Mouse (Mus musculus): ENCODE measurements around the gene Nfatc3.

Nfatc3 gene

GRCm38 (mm10) chr8:106146014-106146413 is 87.4 kb downstream of the Nfatc3 start:
- DNase-seq (ENCODE audit: low spot score in 2 of 2), result no peak

GRCm38 (mm10) chr8:106147868-106148565 is 89.4 kb downstream of the Nfatc3 start:
- DNase-seq (ENCODE audit: low spot score in 2 of 2), result no peak

- DNase-seq (ENCODE audit: low spot score in 2 of 2), result no peak
These were observed 90.4 kb downstream of the Nfatc3 start for GRCm38 (mm10) chr8:106149025-106149424.

GRCm38 (mm10) chr8:106149801-106150652 is 91.4 kb downstream of the Nfatc3 start, which contains the start of gene Pla2g15:
TSS of gene Pla2g15 (plus strand) at chr8:106150399.
- DNase-seq (ENCODE audit: low spot score in 2 of 2), result peak; percentile 83 to 94

- no peak for DNase-seq (ENCODE audit: low spot score in 2 of 2)
These were observed 92.0 kb downstream of the Nfatc3 start for GRCm38 (mm10) chr8:106150653-106151000.

- DNase-seq (ENCODE audit: low spot score in 2 of 2), result no peak
These were observed 92.4 kb downstream of the Nfatc3 start for GRCm38 (mm10) chr8:106151041-106151440.

- DNase-seq (ENCODE audit: low spot score in 2 of 2), result no peak
These were observed 94.2 kb downstream of the Nfatc3 start for GRCm38 (mm10) chr8:106152876-106153275.

GRCm38 (mm10) chr8:106157419-106157818 is 98.8 kb downstream of the Nfatc3 start:
- DNase-seq (ENCODE audit: low spot score in 2 of 2), result no peak

GRCm38 (mm10) chr8:106158381-106158780 is 99.7 kb downstream of the Nfatc3 start:
- no peak for DNase-seq (ENCODE audit: low spot score in 2 of 2)

- no peak for DNase-seq (ENCODE audit: low spot score in 2 of 2)
These were observed 101.2 kb downstream of the Nfatc3 start for GRCm38 (mm10) chr8:106159876-106160275.

- no peak for DNase-seq (ENCODE audit: low spot score in 2 of 2)
These were observed 104.6 kb downstream of the Nfatc3 start for GRCm38 (mm10) chr8:106163251-106163650.

GRCm38 (mm10) chr8:106165460-106165859 is 106.8 kb downstream of the Nfatc3 start:
- peak; percentile 67 to 81 for DNase-seq (ENCODE audit: low spot score in 2 of 2)

- DNase-seq (ENCODE audit: low spot score in 2 of 2), result peak; percentile 79 to 90
These were observed 109.8 kb downstream of the Nfatc3 start, which contains the start of gene Slc7a6 for GRCm38 (mm10) chr8:106168356-106169016. TSS of gene Slc7a6 (plus strand) at chr8:106168857.

GRCm38 (mm10) chr8:106169017-106169933 is 110.6 kb downstream of the Nfatc3 start:
- DNase-seq (ENCODE audit: low spot score in 2 of 2), result peak; percentile 41 to 44

GRCm38 (mm10) chr8:106169934-106170480 is 111.4 kb downstream of the Nfatc3 start:
- DNase-seq (ENCODE audit: low spot score in 2 of 2), result no peak

- DNase-seq (ENCODE audit: low spot score in 2 of 2), result no peak
These were observed 114.9 kb downstream of the Nfatc3 start for GRCm38 (mm10) chr8:106173566-106173965.

- no peak for DNase-seq (ENCODE audit: low spot score in 2 of 2)
These were observed 118.3 kb downstream of the Nfatc3 start for GRCm38 (mm10) chr8:106176891-106177290.

- DNase-seq (ENCODE audit: low spot score in 2 of 2), result no peak
These were observed 119.0 kb downstream of the Nfatc3 start for GRCm38 (mm10) chr8:106177594-106177993.

- no peak for DNase-seq (ENCODE audit: low spot score in 2 of 2)
These were observed 119.8 kb downstream of the Nfatc3 start for GRCm38 (mm10) chr8:106178428-106178827.
